Mouse (Mus musculus): ENCODE results near the gene Vdac1.

DNA sequence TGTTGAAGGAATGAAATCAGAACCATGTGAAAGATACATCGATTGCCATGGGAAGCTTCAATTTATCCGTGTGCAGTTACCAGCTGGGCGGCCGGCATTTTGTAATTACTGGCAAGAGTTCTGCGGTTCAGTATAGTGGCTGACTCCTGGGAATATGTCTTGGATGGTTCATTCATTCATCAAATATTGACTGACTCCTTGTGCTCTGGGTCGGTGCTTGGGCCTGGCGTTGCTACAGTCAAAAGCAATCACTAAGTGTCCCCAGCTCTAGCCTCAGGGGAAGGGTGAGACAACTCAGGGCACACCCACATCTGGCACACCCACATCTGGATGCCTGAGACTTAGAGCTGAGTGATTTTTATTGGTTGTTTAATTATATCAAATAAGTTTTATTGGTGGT, 13.2 kb downstream of the Vdac1 start:
- no peak for TF ChIP-seq POLR2A (IDR thresholded peaks at IDR 0.05; ENCODE audit: borderline replicate concordance, insufficient read depth, low read length)
- no peak for TF ChIP-seq CTCF (IDR thresholded peaks at IDR 0.05; ENCODE audit: borderline replicate concordance, insufficient read depth, low read depth, low read length)

All from cerebellum, adult 2 months (tissue).